Mouse (Mus musculus): ENCODE measurements at regions not wholly inside any gene's neighbourhood (a gene's known extent, or its start where the extent isn't known, plus 50 kb on each side); places are given as distances from the start of the nearest gene placed in this dataset.

- DNase-seq (ENCODE audit: low spot score) = peak; percentile 38
Observed at GRCm38 (mm10) chr1:119256769-119257168, 165.3 kb downstream of the Inhbb start.

DNA sequence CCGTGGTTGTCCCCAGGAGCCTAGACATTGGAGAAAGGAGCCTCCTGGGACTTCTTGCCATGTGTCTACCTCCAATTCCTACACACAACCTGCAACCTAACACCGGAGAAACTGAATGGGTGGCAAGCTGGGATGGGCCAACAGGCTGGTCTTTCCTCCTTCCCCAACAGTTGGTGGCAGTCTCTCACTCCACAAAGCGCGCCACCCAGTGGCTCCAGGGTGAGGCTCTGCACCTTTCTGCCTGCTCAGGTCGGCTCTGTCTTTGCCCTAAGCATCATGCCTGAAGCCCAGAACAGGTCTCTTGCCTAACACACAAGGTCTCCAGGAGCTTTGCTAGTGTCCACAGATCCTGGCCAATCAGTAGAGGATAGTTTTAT is 166.0 kb downstream of the Inhbb start:
- peak; percentile 37 for DNase-seq (ENCODE audit: low spot score)

GRCm38 (mm10) chr1:119255386-119256096 is 166.5 kb downstream of the Inhbb start:
- DNase-seq (ENCODE audit: low spot score) = no peak

DNA sequence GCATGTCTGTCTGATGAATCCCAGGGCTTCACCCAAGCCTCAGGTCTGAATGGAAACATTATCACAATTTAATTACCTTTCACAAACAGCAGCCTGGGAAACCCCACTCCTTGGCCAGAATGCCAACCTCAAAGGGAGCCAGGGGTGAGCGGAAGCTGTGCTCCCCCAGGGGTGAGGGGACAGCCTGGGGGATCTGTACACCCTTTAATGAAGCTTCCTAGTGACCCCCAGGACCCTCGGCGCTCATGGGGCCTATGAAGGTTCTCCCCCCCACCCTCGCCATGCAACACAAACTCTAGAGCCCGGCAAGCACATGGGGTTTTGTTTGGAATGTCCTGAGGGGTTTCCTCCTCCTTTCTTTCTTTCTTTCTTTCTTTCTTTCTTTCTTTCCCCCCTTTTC is 167.1 kb downstream of the Inhbb start:
- DNase-seq (ENCODE audit: low spot score) = no peak

- no peak for DNase-seq (ENCODE audit: low spot score)
Observed at GRCm38 (mm10) chr1:119253371-119253851, 168.6 kb downstream of the Inhbb start.

DNA sequence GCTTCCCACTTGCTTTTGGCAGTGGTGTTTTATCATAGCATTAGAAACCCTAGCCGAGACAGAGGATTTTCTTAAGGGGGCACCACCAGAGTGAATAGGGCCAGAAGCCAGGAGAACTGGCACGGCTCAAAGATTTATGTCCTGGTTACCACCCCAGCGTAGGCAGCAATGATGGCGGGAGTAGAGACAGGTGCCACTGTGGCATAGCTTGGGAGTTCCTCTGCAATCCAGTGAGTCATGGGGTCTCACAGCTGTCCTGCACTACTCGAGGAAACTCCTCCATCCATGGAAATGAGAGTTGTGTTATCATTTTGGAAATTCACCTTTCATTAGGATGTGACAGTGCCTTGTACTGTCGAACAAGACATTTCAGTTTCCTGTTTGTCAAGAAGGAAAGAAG is 169.6 kb downstream of the Inhbb start:
- no peak for DNase-seq (ENCODE audit: low spot score)

GRCm38 (mm10) chr1:119251741-119252140 is 170.3 kb downstream of the Inhbb start:
- no peak for DNase-seq (ENCODE audit: low spot score)

DNA sequence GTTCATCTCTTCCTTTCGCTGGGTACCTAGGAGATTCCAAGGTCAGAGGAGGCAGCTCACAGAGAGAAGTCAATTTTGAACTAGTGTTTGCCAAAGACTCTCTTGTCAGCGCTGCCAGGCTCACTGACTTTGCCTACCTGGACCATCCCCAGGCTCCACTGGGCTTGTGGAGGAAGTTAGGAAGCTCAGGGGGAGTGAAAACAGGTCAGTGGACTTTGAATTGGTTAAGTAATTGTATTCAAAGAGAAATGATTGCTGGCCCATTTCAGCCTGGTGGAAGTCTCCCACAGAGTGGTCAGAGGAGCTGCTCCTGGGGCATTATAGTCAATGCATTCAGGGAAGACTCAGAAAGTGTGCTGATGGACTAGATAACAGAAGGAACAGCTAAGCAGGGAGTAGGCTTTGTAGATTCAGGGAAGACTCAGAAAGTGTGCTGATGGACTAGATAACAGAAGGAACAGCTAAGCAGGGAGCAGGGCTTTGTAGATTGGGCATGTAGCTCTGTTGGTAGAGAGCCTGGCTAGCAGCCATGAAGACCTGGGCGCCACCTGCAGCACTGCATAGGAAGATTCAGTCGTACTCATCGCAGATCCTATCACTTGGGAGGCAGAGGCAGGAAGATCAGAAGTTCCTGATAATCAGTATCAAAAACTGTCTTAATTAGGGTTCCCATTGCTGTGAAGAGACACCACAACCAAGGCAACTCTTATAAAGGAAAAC is 173.1 kb downstream of the Inhbb start:
- no peak for DNase-seq (ENCODE audit: low spot score)

GRCm38 (mm10) chr1:119247117-119247516 is 174.9 kb downstream of the Inhbb start:
- DNase-seq (ENCODE audit: low spot score) = no peak

DNA sequence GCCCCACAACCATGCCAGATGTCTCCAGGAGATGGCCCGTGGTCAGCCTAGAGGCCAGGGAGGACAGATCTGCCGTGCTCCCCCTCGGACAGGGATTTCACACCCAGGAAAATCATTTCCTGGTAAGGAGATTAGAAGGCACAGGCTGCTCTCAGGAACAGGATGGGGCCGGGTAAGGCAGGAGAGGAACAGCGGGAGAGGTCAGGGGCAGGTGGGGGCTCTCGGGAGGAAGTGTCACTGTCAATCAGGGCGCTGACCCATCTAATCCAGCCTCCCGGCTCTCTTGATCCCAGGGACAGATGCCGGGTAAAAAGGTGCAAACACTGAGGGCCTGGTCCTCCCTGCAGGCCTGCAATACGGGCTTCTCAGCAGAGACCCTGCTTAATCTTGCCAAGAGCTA is 183.6 kb downstream of the Inhbb start:
- no peak for DNase-seq (ENCODE audit: low spot score)

DNA sequence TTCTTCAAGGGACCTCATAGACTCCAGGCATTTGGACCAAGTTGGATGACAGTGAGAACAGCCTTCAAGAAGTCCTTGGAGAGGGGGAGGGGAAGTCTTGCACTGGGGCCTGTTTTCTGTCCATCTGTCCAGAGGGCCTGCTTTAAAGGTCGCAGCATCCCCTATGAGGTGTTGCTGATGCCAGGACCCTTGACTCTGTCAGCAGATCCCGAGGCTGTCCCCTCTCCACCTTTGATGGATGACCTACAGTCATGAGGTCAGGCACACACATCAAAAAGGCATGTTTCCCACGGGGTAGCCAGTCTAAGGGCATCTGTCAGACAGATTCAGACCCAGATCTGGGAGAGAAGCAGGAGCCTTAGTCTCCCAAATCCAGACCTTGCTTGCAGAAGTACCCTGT is 183.4 kb upstream of the Gli2 start:
- no peak for DNase-seq (ENCODE audit: low spot score)

DNA sequence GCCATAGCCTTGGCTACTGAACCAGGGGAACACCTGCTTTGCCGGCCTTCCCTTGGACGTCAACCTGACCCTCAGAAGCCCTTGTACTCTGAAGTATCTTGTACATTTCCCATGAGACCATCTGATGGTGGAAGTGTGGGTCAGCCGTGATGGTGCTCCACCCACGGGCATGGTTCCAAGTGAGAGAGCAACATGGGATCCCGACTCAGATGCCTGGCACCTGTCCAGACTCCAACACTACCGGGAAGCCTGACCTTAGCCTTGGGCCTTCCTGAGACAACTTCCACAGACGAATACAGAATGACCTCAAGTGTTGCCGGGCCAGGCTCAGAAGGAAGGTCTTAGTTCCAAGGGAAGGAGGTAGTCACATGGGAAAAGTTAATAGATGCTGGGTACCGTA is 181.0 kb upstream of the Gli2 start:
- no peak for DNase-seq (ENCODE audit: low spot score)

GRCm38 (mm10) chr1:119226996-119227395 is 173.6 kb upstream of the Gli2 start:
- no peak for DNase-seq (ENCODE audit: low spot score)

DNA sequence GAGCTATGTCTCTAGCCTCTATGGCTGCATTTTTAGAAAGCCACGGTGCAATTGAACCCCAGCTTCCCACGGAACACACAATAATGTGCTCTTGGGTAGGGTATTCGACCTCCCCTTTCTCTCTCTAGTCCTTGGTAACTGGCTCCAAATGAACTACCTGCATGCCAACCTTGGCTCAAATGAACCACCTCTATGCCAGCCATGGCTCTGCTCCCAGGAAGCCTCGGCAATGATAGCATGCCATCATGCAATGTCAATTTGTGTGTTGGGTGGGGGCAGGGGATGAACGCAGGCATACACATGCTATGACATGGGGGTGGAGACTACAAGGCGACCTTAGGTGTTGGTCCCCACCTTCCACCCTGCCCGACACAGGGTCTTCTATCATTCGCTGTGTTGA is 170.5 kb upstream of the Gli2 start:
- DNase-seq (ENCODE audit: low spot score) = no peak

GRCm38 (mm10) chr1:119221901-119222300 is 168.5 kb upstream of the Gli2 start:
- no peak for DNase-seq (ENCODE audit: low spot score)

GRCm38 (mm10) chr1:119221012-119221411 is 167.6 kb upstream of the Gli2 start:
- no peak for DNase-seq (ENCODE audit: low spot score)

DNA sequence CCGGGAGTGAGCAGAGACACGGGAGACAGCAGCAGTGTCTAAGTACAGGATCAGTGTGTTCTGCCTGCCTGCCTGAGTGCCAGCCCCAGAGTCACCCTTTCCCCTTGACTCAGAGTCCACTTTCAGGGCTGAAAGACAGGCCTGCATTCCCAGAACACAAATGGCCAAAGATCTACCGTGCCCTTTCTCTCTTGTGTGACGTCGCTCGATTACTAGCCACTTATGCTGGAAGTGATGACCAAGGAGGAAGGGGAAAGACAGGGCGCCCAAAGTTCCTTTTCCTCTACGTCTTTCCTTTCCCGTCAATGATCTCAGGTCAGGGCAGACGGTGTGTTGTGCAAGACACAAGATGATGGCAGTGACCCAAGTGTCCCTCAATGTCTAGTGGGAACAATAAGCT is 166.4 kb upstream of the Gli2 start:
- DNase-seq (ENCODE audit: low spot score) = no peak

DNA sequence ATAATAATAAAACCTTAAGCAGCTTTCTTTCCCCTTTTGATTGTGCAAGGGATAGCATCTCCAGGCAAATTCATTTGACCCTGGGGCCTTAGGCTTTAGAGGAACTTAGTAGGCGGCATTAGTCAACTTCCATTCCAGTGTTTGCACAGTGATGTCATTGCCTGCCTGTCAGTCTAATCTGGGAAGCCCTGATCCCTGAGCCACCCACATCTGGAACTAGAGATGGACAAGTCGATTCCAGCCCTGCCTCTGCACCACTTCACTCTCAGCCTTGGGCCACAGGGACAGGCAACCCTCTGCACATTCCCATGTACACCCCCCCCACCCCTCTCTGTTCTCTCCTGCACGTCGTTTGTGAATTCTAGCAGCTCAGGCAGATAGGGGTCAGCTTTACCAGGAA is 164.0 kb upstream of the Gli2 start:
- no peak for DNase-seq (ENCODE audit: low spot score)

DNA sequence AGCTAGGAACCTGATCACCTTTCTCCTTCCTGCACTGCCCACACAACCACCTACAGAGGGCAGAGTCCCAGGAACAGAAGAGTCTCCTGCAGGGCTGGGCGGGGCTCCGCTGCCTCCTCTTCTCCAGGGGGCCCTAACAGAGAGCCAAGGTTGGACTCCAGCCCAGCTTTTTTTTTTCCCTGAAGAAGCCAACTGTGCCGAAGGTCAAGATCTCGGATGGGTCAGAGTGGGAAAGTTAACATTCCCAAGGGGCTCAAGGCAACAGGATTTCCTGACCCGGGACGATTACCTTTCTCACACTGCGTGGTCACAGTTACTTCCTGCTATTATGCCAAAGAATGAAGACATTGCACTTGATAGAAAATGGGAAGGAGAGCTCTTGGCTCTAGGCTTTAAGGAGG is 156.2 kb upstream of the Gli2 start:
- no peak for DNase-seq (ENCODE audit: low spot score)

DNA sequence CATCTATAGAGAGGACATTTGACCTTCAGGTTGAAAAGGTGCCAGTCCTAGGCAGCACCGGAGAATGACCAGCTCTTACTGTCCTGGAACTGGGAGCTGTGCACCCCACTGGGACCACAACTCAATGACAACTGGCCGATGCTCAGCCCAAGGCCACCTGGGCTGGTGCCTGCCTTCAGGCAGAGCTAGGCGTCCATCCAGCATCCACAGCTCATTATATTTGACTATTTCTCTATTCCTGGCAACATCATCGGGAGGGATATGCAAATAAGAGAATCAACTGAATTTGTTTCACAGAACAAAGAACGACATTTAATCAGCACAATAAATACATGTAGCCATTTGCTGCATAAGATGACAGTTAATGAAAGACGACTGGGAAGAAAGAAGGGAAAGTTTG is 149.0 kb upstream of the Gli2 start:
- DNase-seq (ENCODE audit: low spot score) = no peak

DNA sequence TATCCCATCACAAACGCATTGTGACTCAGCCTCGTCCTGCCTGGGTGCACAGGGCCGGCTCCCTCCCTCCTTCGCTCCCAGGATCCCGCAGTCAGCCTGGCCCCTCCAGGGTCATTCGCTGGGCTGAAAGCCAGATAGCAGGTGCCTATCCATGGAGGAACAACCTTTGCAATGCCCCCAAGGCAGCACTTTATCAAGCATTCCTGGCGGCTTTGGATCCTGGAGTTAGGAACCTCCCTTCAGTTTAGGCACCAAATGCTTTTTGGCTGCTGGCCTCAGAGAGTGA is 143.9 kb upstream of the Gli2 start:
- peak; percentile 66 for DNase-seq (ENCODE audit: low spot score)

GRCm38 (mm10) chr1:119196674-119197414 is 143.4 kb upstream of the Gli2 start:
- no peak for DNase-seq (ENCODE audit: low spot score)

- DNase-seq (ENCODE audit: low spot score) = no peak
Observed at GRCm38 (mm10) chr1:119194533-119194932, 141.1 kb upstream of the Gli2 start.

Measured in ovary, postnatal 36 days (tissue).